14 mouse cellular contexts compared by ENCODE assay signal in genomic region chr4:44701513-44701912, GRCm38 (mm10). TPM values are rescaled to one million over a fixed set of nuclear protein-coding genes. Genes with fewer than 3 reads are reported as not detected.
DNase-seq lines count a peak whose midpoint lies in the region; ATAC-seq lines count a peak whose summit lies in the region.
"Had no signal": no experiment of that assay in that cellular context is flagged by ENCODE, and none has a peak within 500 bp of the region (broad histone marks: within the 10 kb centered on the region; RNA-seq: fewer than 3 reads in every experiment).

No protein-coding gene starts in this region.

- ATAC-seq in midbrain, embryonic 14.5 days (ENCODE audit: low FRiP score, low TSS enrichment) = no peak
- no peak for ATAC-seq in frontal cortex, adult (ENCODE audit: low TSS enrichment)

- peak; percentile 16 for DNase-seq in embryo, embryonic 10.5 days (ENCODE audit: low spot score)
- no peak for DNase-seq in embryo, embryonic 10 days (ENCODE audit: low spot score)
- DNase-seq in A20 (ENCODE audit: low read depth, low spot score) = peak; percentile 71
- no peak for DNase-seq in hindbrain, embryonic 10.5 days (ENCODE audit: low spot score)
- DNase-seq in midbrain, embryonic 14.5 days = peak; percentile 58
- no peak for DNase-seq in thymus, postnatal 0 days (ENCODE audit: low spot score)
- DNase-seq in gastrocnemius, postnatal 14 days = no peak
- DNase-seq: liver, embryonic 13.5 days; lung, postnatal 36 days; thymus, postnatal 25 days had no signal

- peak overlapping the region; percentile 88 for H3K27ac ChIP-seq in hindbrain, embryonic 10.5 days
- H3K27ac ChIP-seq in midbrain, embryonic 14.5 days (replicated peaks; ENCODE audit: low read depth, low read length) = peak overlapping the region; percentile 14
- H3K27ac ChIP-seq: left cerebral cortex, adult 2 months; liver, embryonic 13.5 days had no signal

- H3K9me3 ChIP-seq in hindbrain, embryonic 10.5 days = no peaks in the 10 kb centered on the region
- H3K9me3 ChIP-seq in midbrain, embryonic 14.5 days (ENCODE audit: control insufficient read depth, low read length) = no peaks in the 10 kb centered on the region
- H3K9me3 ChIP-seq: liver, embryonic 13.5 days had no signal

- H3K9ac ChIP-seq in midbrain, embryonic 14.5 days (replicated peaks; ENCODE audit: low read length) = peak overlapping the region; percentile 46
- H3K9ac ChIP-seq: liver, embryonic 13.5 days had no signal

- H3K4me2 ChIP-seq in midbrain, embryonic 14.5 days (ENCODE audit: low read length) = peak overlapping the region; percentile 60
- H3K4me2 ChIP-seq: liver, embryonic 13.5 days had no signal

- H3K36me3 ChIP-seq in hindbrain, embryonic 10.5 days = no peaks in the 10 kb centered on the region
- no peaks in the 10 kb centered on the region for H3K36me3 ChIP-seq in midbrain, embryonic 14.5 days (ENCODE audit: control insufficient read depth, insufficient read depth, low read length)
- H3K36me3 ChIP-seq: liver, embryonic 13.5 days had no signal

- H3K4me1 ChIP-seq in hindbrain, embryonic 10.5 days (replicated peaks) = peaks cover 71% of the 10 kb centered on the region
- 0 out of 2 replicates have a peak, but pooled peaks cover 11% of the 10 kb centered on the region for H3K4me1 ChIP-seq in midbrain, embryonic 14.5 days (ENCODE audit: control insufficient read depth, insufficient read depth, low read length)

- intact Hi-C loops in gastrocnemius, postnatal 14 days (cut with DNase I; ENCODE audit: low total_unique reads) = no loop called here

- 0% methylated on average over 9 of the region's 9 CpGs for WGBS in hindbrain, embryonic 10.5 days
- 2% methylated on average over 9 of the region's 9 CpGs for WGBS in midbrain, embryonic 14.5 days

- peaks cover 100% of the 10 kb centered on the region for H3K27me3 ChIP-seq in hindbrain, embryonic 10.5 days (ENCODE audit: insufficient read depth, poor library complexity, severe bottlenecking)
- H3K27me3 ChIP-seq in midbrain, embryonic 14.5 days (ENCODE audit: control insufficient read depth, insufficient read depth, low read length) = peaks cover 89% of the 10 kb centered on the region

- H3K4me3 ChIP-seq in hindbrain, embryonic 10.5 days = peak overlapping the region; percentile 61
- H3K4me3 ChIP-seq in midbrain, embryonic 14.5 days (replicated peaks; ENCODE audit: low read depth, low read length) = peak overlapping the region; percentile 45
- H3K4me3 ChIP-seq: left cerebral cortex, adult 2 months; liver, embryonic 13.5 days had no signal

RNA-seq across cellular contexts. Expression of gene Pax5, which starts 8.8 kb away (rescaled TPM):
- polyA plus RNA-seq in hindbrain, embryonic 10.5 days (2016; fragmentation: Nextera tagmentation; extraction: Ambion mirVana) = 4.4 and 4.9 TPM in 2 replicates
- 9.2 and 11.3 TPM in 2 replicates for polyA plus RNA-seq in midbrain, embryonic 14.5 days (2014; fragmentation: Nextera tagmentation; extraction: Ambion mirVana)
- polyA plus RNA-seq in thymus, postnatal 0 days (2015; fragmentation: Nextera tagmentation; extraction: Ambion mirVana) = 0.03 and 0.21 TPM in 2 replicates
- total RNA-seq in gastrocnemius, postnatal 14 days (2021) = under 1 TPM; 0.10 to 0.22 TPM
- total RNA-seq: common myeloid progenitor, adult 5-6 weeks; MEL had no signal

RNA-seq across cellular contexts. Expression of gene Zcchc7, which starts 54.2 kb away (rescaled TPM):
- 19.5 and 25.3 TPM in 2 replicates for polyA plus RNA-seq in hindbrain, embryonic 10.5 days (2016; fragmentation: Nextera tagmentation; extraction: Ambion mirVana)
- polyA plus RNA-seq in midbrain, embryonic 14.5 days (2014; fragmentation: Nextera tagmentation; extraction: Ambion mirVana) = 38.3 and 39.8 TPM in 2 replicates
- polyA plus RNA-seq in thymus, postnatal 0 days (2015; fragmentation: Nextera tagmentation; extraction: Ambion mirVana) = 49.7 and 65.8 TPM in 2 replicates
- 10 to 100 TPM; 13.1 to 13.4 TPM for total RNA-seq in gastrocnemius, postnatal 14 days (2021)

Comparison
In these comparisons a context has a peak if more than half of its experiments do, and no peak if none do; other contexts are left out.
1. DNase-seq: peak in embryo, embryonic 10.5 days (single experiment), A20 (single experiment) and midbrain, embryonic 14.5 days (single experiment); none in embryo, embryonic 10 days (single experiment), hindbrain, embryonic 10.5 days (single experiment), thymus, postnatal 0 days (single experiment) and gastrocnemius, postnatal 14 days (single experiment).